Mouse (Mus musculus) lung, embryonic 16.5 days (tissue): ENCODE measurements around the gene Il24. TPM values are rescaled to one million over a fixed set of nuclear protein-coding genes. Genes with fewer than 3 reads are reported as not detected.

Source experiments
- ATAC-seq: fragments of 200-750 bp; cut with Nextera tagmentation; 2 replicates; pipeline ENCODE4 v1.8.0; 2017; ENCODE audit warnings: low read depth, mild to moderate bottlenecking, moderate library complexity
- H3K27ac ChIP-seq: fragments of 300-500 bp; sonication (generic); 2 replicates; pipeline ENCODE4 v1.5.1; 2014; ENCODE audit warnings: mild to moderate bottlenecking, control low read depth, low read length
- H3K27me3 ChIP-seq: fragments of 300-500 bp; sonication (generic); 2 replicates; pipeline ENCODE4 v1.6.1; 2014; ENCODE audit warnings: low read depth, low read length, mixed read lengths; ENCODE audit not compliant: control insufficient read depth, insufficient read depth
- H3K36me3 ChIP-seq: fragments of 300-500 bp; sonication (generic); 2 replicates; pipeline ENCODE4 v1.6.1; 2014; ENCODE audit warnings: low read length; ENCODE audit not compliant: control insufficient read depth, insufficient read depth
- H3K4me1 ChIP-seq: fragments of 300-500 bp; sonication (generic); replicated peaks from 2 replicates; pipeline ENCODE4 v1.6.1; 2014; ENCODE audit warnings: low read length, mixed read lengths; ENCODE audit not compliant: control insufficient read depth, insufficient read depth
- H3K4me2 ChIP-seq: fragments of 300-500 bp; sonication (generic); 2 replicates; pipeline ENCODE4 v1.6.1; 2014; ENCODE audit warnings: low read depth, low read length, control low read depth
- H3K4me3 ChIP-seq: fragments of 300-500 bp; sonication (generic); 2 replicates; pipeline ENCODE4 v1.5.1; 2014; ENCODE audit warnings: mild to moderate bottlenecking, low read length, control low read depth
- H3K9ac ChIP-seq: fragments of 300-500 bp; sonication (generic); 2 replicates; pipeline ENCODE4 v1.6.1; 2014; ENCODE audit warnings: low read length, control low read depth
- H3K9me3 ChIP-seq: fragments of 300-500 bp; sonication (generic); 2 replicates; pipeline ENCODE4 v1.6.1; 2016; ENCODE audit warnings: low read length; ENCODE audit not compliant: control insufficient read depth
- WGBS: fragments of 180-500 bp; shearing (Covaris S2); extraction: QIAGEN DNeasy Blood & Tissue Kit; methylation state at CpG from one replicate; pipeline ENCODE4 v1.1.7; 2014; 5-methylcytosine and 5-hydroxymethylcytosine counted together
- polyA plus RNA-seq: library from polyadenylated mRNA; unstranded; fragments of >200 nt; fragmentation: Nextera tagmentation; extraction: Ambion mirVana; gene quantifications from 2 replicates; pipeline ENCODE4 v1.2.1, GENCODE M21; 2015

Gene Il24
- polyA plus RNA-seq, 1 experiment from 2014 or later, result not detected

DNA sequence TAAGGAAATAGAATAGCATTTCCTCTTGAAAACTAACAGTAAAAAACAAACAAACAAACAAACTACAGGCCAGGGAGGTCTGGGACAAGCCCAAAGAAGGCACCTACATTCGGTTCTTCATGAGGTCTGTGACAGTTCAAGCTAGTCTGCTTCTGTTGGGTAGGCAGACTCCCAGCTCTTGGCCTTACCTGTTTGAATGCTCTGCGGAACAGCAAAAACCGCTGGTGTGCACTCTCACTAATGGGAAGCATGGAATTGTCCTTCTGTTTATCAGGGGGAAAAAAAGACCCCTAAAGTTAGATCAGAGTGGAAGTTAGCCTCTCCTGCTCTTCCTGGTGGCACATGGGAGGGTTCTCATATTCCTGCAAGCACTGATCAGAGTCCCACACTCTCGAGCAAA lies 4.1 kb downstream of the Il24 start:
- Histone ChIP-seq H3K4me1 (0 out of 2 replicates have a peak, but pooled peaks cover 3% of the 10 kb centered on the region), H3K4me3 (no peak overlapping the region), H3K9ac (no peak overlapping the region), H3K27ac (no peak overlapping the region), H3K4me2 (no peak overlapping the region), H3K9me3 (no peaks in the 10 kb centered on the region), H3K36me3 (no peaks in the 10 kb centered on the region), H3K27me3 (peaks cover 11% of the 10 kb centered on the region)
- no peak for ATAC-seq
- WGBS, result 84% methylated on average over 4 of the region's 4 CpGs

DNA sequence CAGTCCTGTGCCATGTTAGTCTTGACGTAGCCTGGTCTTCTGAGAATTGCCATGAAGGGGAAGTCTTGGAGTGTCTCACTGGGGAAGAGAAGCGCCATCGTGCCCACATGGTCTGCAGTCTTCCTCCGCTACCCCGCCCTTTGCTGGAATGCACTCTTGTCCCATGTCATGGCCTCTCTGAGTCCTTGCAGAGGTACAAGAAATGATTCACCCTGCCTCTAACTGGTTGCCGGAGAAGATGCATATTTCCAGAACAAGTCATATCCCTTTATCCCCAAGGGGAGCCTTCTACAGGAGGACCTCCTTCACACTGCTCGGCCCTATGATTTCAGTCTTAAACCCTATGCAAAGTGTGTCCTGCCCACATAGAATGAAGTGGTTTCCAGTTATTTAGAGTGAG lies 7.3 kb downstream of the Il24 start:
- 85% methylated on average over 7 of the region's 7 CpGs for WGBS
- H3K4me2 ChIP-seq, result no peak overlapping the region
- no peak overlapping the region for H3K4me3 ChIP-seq
- no peak overlapping the region for H3K9ac ChIP-seq
- no peaks in the 10 kb centered on the region for H3K36me3 ChIP-seq
- peaks cover 22% of the 10 kb centered on the region for H3K27me3 ChIP-seq
- no peak overlapping the region for H3K27ac ChIP-seq
- no peaks in the 10 kb centered on the region for H3K9me3 ChIP-seq
- no peak for ATAC-seq
- peaks cover 7% of the 10 kb centered on the region; the same call in 1 of the 2 replicates for H3K4me1 ChIP-seq

DNA sequence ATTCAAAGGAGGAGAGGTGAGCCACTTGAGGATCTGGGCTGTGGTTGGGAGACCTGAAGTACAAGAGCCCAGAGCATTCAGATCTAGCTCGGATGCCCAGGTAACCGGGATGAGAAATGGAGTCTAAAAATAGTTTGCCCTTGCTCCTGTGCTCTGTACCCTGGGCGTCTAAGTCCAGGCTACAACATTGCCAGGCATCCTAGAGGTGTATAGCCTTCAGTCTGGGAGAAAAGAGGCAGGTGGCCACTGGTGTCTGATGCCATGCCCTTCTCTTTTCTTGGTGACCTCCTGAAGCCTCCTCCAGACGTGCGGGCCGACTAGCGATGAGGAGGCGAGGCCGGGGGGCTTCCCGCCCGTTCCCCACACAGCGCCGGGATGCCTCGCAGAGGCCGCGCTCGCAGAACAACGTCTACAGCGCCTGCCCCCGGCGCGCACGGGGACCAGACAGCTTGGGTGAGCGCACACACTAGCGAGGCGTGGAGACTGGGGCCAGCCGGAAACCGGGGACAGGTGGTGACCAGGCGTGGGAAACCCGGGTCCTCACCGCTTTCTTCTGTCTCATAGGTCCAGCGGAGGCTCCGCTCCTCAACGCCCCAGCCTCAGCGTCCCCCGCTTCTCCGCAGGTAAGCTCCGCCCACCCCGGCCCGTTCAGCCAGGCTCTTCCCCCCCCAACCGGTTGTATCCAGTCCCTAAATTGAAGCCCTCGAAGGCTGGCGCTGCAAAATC lies 9.2 kb downstream of the Il24 start:
- WGBS, result 1% methylated on average over 43 of the region's 43 CpGs
- Histone ChIP-seq H3K36me3 (no peaks in the 10 kb centered on the region), H3K4me3 (peak overlapping the region; percentile 46), H3K27ac (no peak overlapping the region), H3K4me2 (peak overlapping the region; percentile 76), H3K27me3 (peaks cover 22% of the 10 kb centered on the region), H3K9ac (peak overlapping the region; percentile 42), H3K9me3 (no peaks in the 10 kb centered on the region), H3K4me1 (peaks cover 7% of the 10 kb centered on the region; the same call in 1 of the 2 replicates)
- ATAC-seq, result peak; percentile 47; the same call in 1 of the 2 replicates

DNA sequence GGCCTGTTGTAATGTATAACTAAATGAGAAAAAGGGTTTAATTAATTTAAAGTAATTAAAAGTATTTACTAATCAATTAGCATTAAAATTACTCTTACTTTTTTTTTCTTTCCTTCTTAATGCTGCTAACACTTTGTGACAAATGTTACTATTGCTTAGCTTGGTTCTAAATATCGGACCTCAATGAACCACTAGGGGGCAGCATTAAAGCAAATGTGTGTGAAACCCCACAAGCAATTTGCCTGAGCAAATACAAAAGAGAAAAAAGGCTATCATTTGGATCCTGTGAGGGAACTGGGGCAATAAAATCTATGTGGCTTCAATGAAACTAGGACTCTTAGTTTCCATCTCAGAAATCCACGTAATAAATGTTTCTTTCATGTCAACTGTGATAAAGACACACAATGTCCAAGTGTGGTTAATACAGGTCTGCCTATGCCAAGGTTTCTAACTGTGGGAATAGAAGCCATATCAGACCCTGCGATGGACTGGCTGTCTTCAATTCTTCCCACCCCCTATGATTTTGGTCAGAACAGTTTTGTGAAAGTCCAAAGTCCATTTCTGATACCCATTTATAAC lies 10.2 kb downstream of the Il24 start:
- Histone ChIP-seq H3K4me3 (no peak overlapping the region), H3K36me3 (no peaks in the 10 kb centered on the region), H3K27ac (no peak overlapping the region), H3K4me1 (peaks cover 7% of the 10 kb centered on the region; the same call in 1 of the 2 replicates), H3K4me2 (no peak overlapping the region), H3K9ac (no peak overlapping the region), H3K27me3 (peaks cover 22% of the 10 kb centered on the region), H3K9me3 (no peaks in the 10 kb centered on the region)
- WGBS, result 17% methylated on average over 3 of the region's 3 CpGs
- ATAC-seq, result no peak

DNA sequence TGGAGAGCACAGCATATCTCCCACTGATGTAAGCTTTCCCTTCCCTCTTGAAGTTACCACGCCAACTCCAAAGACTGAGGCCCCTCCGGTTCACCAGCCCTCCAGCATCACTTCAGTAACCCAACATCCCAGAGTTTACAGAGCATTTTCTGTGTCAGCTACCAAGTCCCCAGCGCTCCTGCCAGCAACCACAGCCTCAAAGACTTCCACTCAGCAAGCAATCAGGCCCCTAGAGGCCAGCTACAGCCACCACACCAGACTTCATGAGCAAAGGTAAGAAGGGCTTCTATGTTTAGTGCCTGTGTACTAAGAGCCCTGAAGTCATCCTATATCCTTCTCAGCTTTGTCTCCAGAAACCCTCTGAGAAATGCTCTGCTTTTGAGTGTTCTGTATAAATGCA lies 11.3 kb downstream of the Il24 start:
- WGBS, result 52% methylated on average over 3 of the region's 3 CpGs
- Histone ChIP-seq H3K27me3 (peaks cover 22% of the 10 kb centered on the region), H3K9me3 (no peaks in the 10 kb centered on the region), H3K4me2 (no peak overlapping the region), H3K27ac (no peak overlapping the region), H3K9ac (no peak overlapping the region), H3K36me3 (no peaks in the 10 kb centered on the region), H3K4me1 (peaks cover 7% of the 10 kb centered on the region; the same call in 1 of the 2 replicates), H3K4me3 (no peak overlapping the region)
- no peak for ATAC-seq

DNA sequence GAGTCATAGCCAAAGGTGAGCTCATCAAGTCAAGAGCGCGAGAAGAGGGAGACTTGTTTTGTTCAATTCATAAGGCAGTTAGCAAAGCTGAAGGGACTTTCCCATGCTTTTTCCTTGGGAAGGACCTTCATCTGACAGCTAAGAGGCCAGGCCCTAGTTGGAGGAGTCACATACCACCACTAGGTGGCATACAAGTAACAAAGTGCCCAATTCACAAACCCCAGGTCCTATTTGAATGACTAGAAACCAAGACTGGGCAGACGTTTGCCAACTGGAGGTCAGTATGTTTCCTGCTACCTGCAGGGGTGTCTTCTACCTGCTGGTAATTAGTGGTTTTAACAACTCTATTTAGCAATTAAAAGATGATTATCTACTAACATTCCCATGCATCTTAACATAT lies 12.1 kb downstream of the Il24 start:
- Histone ChIP-seq H3K9ac (no peak overlapping the region), H3K4me2 (no peak overlapping the region), H3K27ac (no peak overlapping the region), H3K4me1 (peaks cover 7% of the 10 kb centered on the region; the same call in 1 of the 2 replicates), H3K36me3 (no peaks in the 10 kb centered on the region), H3K27me3 (peaks cover 22% of the 10 kb centered on the region), H3K9me3 (no peaks in the 10 kb centered on the region), H3K4me3 (no peak overlapping the region)
- WGBS, result 40% methylated on average over 3 of the region's 3 CpGs
- no peak for ATAC-seq

DNA sequence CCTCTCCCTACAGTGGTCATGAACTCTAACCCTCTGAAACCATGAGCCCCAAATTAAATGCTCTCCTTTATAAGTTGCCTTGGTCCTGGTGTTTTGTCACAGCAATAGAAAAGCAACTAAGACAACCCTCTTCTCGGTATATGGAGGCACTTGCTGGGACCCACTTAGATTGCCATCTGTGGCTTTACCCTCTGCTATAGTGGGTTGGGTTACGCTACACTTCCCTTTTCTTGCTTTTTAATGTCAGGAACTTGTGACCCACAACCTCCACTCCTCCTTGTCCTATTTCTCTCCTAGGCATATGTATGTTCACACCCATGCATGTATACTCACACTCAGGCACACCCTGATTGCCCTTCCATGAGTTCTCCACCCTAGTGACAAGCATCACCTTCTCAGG lies 14.3 kb downstream of the Il24 start:
- no peak overlapping the region for H3K27ac ChIP-seq
- no peak overlapping the region for H3K4me3 ChIP-seq
- peaks cover 9% of the 10 kb centered on the region for H3K27me3 ChIP-seq
- no peaks in the 10 kb centered on the region for H3K9me3 ChIP-seq
- no peak overlapping the region for H3K9ac ChIP-seq
- no peaks in the 10 kb centered on the region for H3K36me3 ChIP-seq
- WGBS, result 87% methylated on average over 2 of the region's 2 CpGs
- H3K4me2 ChIP-seq, result no peak overlapping the region
- ATAC-seq, result no peak
- peaks cover 2% of the 10 kb centered on the region; the same call in 1 of the 2 replicates for H3K4me1 ChIP-seq

DNA sequence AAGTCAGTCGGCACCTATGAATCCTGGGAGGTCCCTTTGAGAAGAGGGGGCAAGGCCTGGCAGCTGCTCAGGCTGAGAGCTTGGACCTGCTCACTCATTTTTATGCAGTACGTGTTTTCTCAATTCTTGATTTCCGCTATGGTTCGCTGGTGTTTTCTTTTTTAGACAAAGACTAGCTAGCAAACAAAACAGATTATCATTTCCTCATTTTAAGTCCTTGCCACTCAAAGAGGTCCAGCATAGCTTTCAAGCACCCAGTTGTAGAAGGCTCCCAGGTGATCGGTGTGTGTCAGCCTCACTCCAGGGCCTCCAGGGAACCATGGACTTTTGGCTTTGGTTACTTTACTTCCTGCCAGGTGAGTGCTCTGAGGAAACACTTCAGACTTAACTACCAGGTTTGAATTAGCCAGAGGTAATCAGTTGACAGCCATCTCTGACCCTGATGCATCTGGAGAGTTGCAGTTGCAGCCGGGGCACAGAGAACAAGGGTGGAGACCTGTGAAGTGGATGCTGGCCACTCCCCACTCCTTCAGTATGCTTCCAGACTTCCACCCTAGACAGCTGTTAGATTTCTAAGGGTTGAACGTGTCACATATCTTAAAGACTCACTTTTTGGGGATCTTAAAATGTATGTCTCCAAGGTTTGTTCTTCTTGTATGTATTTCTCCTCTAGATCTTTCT lies 21.6 kb downstream of the Il24 start, which contains the start of gene Fcmr:
Gene Fcmr, plus strand, starts transcription at position 129 of the 681 bp plus-strand sequence.
- WGBS, result 68% methylated on average over 7 of the region's 7 CpGs
- no peaks in the 10 kb centered on the region for H3K9me3 ChIP-seq
- no peak within 1 kb of the TSS for H3K4me3 ChIP-seq
- H3K36me3 ChIP-seq, result no peaks in the 10 kb centered on the region
- H3K9ac ChIP-seq, result no peak within 1 kb of the TSS
- no peaks in the 10 kb centered on the region for H3K27me3 ChIP-seq
- no peak within 1 kb of the TSS for H3K4me2 ChIP-seq
- ATAC-seq, result no peak
- no peaks in the 10 kb centered on the region for H3K4me1 ChIP-seq
- no peak within 1 kb of the TSS for H3K27ac ChIP-seq

DNA sequence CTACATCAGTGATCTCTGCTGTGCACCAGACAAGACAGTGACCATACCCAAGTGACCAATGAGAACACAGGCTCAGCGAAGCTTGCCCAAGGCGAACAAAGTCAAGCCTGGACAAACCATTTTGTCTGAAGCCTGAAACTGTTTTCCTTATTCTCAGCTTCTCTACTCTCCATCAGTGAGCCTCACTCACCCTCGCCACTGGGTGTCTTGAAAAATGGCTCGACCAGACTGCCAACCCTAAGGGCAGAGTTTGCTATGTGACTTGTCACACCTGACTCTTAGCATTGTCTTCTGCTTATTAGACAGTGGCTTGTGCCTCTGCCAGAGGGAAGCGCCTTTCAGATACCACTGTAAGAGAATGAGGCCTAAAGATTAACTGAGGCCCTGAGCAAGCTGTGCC lies 22.5 kb downstream of the Il24 start:
- Histone ChIP-seq H3K36me3 (no peaks in the 10 kb centered on the region), H3K27me3 (no peaks in the 10 kb centered on the region), H3K4me1 (no peaks in the 10 kb centered on the region), H3K9ac (no peak overlapping the region), H3K4me3 (no peak overlapping the region), H3K27ac (no peak overlapping the region), H3K4me2 (no peak overlapping the region), H3K9me3 (no peaks in the 10 kb centered on the region)
- WGBS, result 88% methylated on average over 5 of the region's 5 CpGs
- no peak for ATAC-seq
